Mouse (Mus musculus) hindlimb bud, embryonic 11.5 days (tissue): Measurements from ENCODE around the gene Ripk1.
"Not testable (repeated sequence)": the region's sequence is repeated elsewhere in the genome, so short reads cannot be mapped to it uniquely, and the experiment has no call there.

ENCODE experiments used
- DNase-seq: peaks from one replicate; pipeline ENCODE4 v3.0.0-alpha.2; 2012; ENCODE audit warnings: low read depth, low spot score; ENCODE audit errors: extremely low spot score

Gene Ripk1

GRCm38 (mm10) chr13:34075893-34076292 lies 73.7 kb downstream of the Ripk1 start:
- DNase-seq, result not testable (repeated sequence)

GRCm38 (mm10) chr13:34076561-34077491 lies 74.7 kb downstream of the Ripk1 start:
- DNase-seq, result no peak

GRCm38 (mm10) chr13:34077492-34078271 lies 75.5 kb downstream of the Ripk1 start, which contains the start of gene Tubb2a:
Tubb2a (minus strand) TSS chr13:34078007.
- DNase-seq, result no peak

- no peak for DNase-seq
Observed at GRCm38 (mm10) chr13:34078500-34079280, 76.5 kb downstream of the Ripk1 start.

- DNase-seq, result no peak
Observed at GRCm38 (mm10) chr13:34079801-34080200, 77.6 kb downstream of the Ripk1 start.

GRCm38 (mm10) chr13:34081926-34082325 lies 79.8 kb downstream of the Ripk1 start:
- no peak for DNase-seq

- DNase-seq, result no peak
Observed at GRCm38 (mm10) chr13:34084026-34084750, 82.0 kb downstream of the Ripk1 start.
